Mouse (Mus musculus) urinary bladder, postnatal 4 days (tissue): ENCODE data around the gene Ttc25.

Experiments
- DNase-seq, 2 experiments: peaks; one replicate each; pipeline ENCODE4 v3.0.0; 2021 to 2022; ENCODE audit warnings: low spot score in 2 of 2

The Ttc25 gene

GRCm38 (mm10) chr11:100544832-100545745 lies at the start of gene Ttc25:
Gene Ttc25, plus strand, starts transcription at chr11:100545607.
- DNase-seq: peak; percentile 86 to 90

- DNase-seq: no peak
Measured at GRCm38 (mm10) chr11:100500241-100500640, 45.2 kb upstream of the Ttc25 start.

- no peak for DNase-seq
Measured at GRCm38 (mm10) chr11:100500651-100501050, 44.8 kb upstream of the Ttc25 start.

- DNase-seq: no peak
Measured at GRCm38 (mm10) chr11:100501321-100501720, 44.1 kb upstream of the Ttc25 start.

- DNase-seq: no peak
Measured at GRCm38 (mm10) chr11:100504990-100505660, 40.3 kb upstream of the Ttc25 start.

- DNase-seq: no peak
Measured at GRCm38 (mm10) chr11:100505997-100506396, 39.4 kb upstream of the Ttc25 start.

- DNase-seq: no peak
Measured at GRCm38 (mm10) chr11:100510556-100510955, 34.9 kb upstream of the Ttc25 start.

- DNase-seq: no peak
Measured at GRCm38 (mm10) chr11:100512384-100512783, 33.0 kb upstream of the Ttc25 start.

- DNase-seq: no peak
Measured at GRCm38 (mm10) chr11:100513716-100514115, 31.7 kb upstream of the Ttc25 start.

GRCm38 (mm10) chr11:100515061-100515460 lies 30.3 kb upstream of the Ttc25 start:
- DNase-seq: no peak

- no peak for DNase-seq
Measured at GRCm38 (mm10) chr11:100515789-100516188, 29.6 kb upstream of the Ttc25 start.

GRCm38 (mm10) chr11:100516291-100516690 lies 29.1 kb upstream of the Ttc25 start:
- DNase-seq: no peak

GRCm38 (mm10) chr11:100518188-100518591 lies 27.2 kb upstream of the Ttc25 start:
- DNase-seq: no peak

GRCm38 (mm10) chr11:100519188-100519587 lies 26.2 kb upstream of the Ttc25 start:
- no peak for DNase-seq

- DNase-seq: no peak
Measured at GRCm38 (mm10) chr11:100520838-100521237, 24.6 kb upstream of the Ttc25 start.

- no peak for DNase-seq
Measured at GRCm38 (mm10) chr11:100524358-100524757, 21.0 kb upstream of the Ttc25 start.

- DNase-seq: no peak
Measured at GRCm38 (mm10) chr11:100524987-100525630, 20.3 kb upstream of the Ttc25 start.

- DNase-seq: no peak
Measured at GRCm38 (mm10) chr11:100526052-100526816, 19.2 kb upstream of the Ttc25 start.

GRCm38 (mm10) chr11:100527066-100527457 lies 18.3 kb upstream of the Ttc25 start:
- DNase-seq: peak; percentile 61 to 66

- DNase-seq: peak; percentile 98 to 99
Measured at GRCm38 (mm10) chr11:100527458-100528374, 17.7 kb upstream of the Ttc25 start, which contains the start of gene Acly. Gene Acly, minus strand, starts transcription at chr11:100528000.
